Mouse (Mus musculus): ENCODE data around the gene Rps29.

DNA sequence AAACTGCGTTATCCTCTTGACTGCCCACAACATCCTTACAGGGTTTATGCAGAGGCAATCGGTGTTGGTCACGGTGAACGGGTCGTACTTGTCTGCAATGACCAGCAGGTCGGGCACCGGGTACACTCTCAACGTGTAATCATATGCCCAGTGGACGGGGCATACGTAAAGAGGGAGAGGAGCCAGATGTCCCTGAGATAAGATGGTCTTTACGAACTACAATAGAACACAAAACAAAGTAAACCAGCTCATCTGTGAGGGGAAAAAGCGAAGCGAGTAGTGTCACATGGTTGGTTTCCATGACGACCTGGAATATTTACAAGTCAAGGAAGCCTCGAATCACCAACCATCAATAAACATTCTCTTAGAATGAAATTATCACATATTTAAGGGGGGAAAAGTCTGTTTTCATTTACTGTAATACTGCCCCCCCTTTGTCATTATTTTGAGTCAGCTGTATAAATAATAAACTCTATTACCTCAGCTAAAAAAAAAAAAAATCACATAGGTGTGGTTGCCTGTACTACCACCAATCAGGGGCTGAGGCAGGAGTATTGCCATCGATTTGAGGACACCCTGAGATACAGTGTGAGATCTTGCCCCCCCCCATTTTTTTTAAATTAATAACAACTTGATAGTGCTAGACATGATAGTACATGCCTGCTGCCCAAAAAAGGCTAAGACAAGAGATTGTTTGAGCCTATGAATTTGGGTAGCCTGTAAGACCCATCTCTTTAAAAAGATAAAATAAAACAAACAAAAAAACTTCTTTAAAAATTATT, 45.3 kb upstream of the Rps29 start, which contains the start of gene Gm49384:
- TF ChIP-seq CTCF (IDR thresholded peaks at IDR 0.05; ENCODE audit: low read depth, low read length) (no peak), POLR2A (IDR thresholded peaks at IDR 0.05; ENCODE audit: borderline replicate concordance, low read depth, low read length) (no peak)

Measured in bone marrow macrophage, adult 2 months (primary cell).